14 mouse cellular contexts compared by ENCODE assay signal in genomic region chr5:134087211-134087610, GRCm38 (mm10). TPM values are rescaled to one million over a fixed set of nuclear protein-coding genes. Genes with fewer than 3 reads are reported as not detected.
DNase-seq lines count a peak whose midpoint lies in the region; ATAC-seq and TF ChIP-seq lines count a peak whose summit lies in the region.
"Had no signal": no experiment of that assay in that cellular context is flagged by ENCODE, and none has a peak within 500 bp of the region (broad histone marks: within the 10 kb centered on the region; RNA-seq: fewer than 3 reads in every experiment).

No protein-coding gene starts in this region.

- no peak overlapping the region for H3K27ac ChIP-seq in kidney, embryonic 16.5 days (ENCODE audit: low read length)
- no peak overlapping the region for H3K27ac ChIP-seq in heart, postnatal 0 days (ENCODE audit: low read depth)
- H3K27ac ChIP-seq: embryonic facial prominence, embryonic 15.5 days; limb, embryonic 10.5 days; liver, embryonic 14.5 days; midbrain, embryonic 13.5 days had no signal

- H3K4me1 ChIP-seq in kidney, embryonic 16.5 days (ENCODE audit: insufficient read depth, low read length), result no peaks in the 10 kb centered on the region
- H3K4me1 ChIP-seq in heart, postnatal 0 days (ENCODE audit: control insufficient read depth, insufficient read depth), result no peaks in the 10 kb centered on the region; the same call in 1 of the 2 replicates
- H3K4me1 ChIP-seq: embryonic facial prominence, embryonic 15.5 days; limb, embryonic 10.5 days; midbrain, embryonic 13.5 days had no signal

- H3K4me3 ChIP-seq in kidney, embryonic 16.5 days (ENCODE audit: low read length), result no peak overlapping the region
- no peak overlapping the region for H3K4me3 ChIP-seq in heart, postnatal 0 days (ENCODE audit: low read depth, low read length)
- H3K4me3 ChIP-seq: embryonic facial prominence, embryonic 15.5 days; limb, embryonic 10.5 days; midbrain, embryonic 13.5 days had no signal

- H3K9ac ChIP-seq in kidney, embryonic 16.5 days (replicated peaks; ENCODE audit: low read length), result no peak overlapping the region
- H3K9ac ChIP-seq in heart, postnatal 0 days (replicated peaks; ENCODE audit: low read depth, low read length), result no peak overlapping the region
- H3K9ac ChIP-seq: embryonic facial prominence, embryonic 15.5 days; liver, embryonic 14.5 days; midbrain, embryonic 13.5 days had no signal

- H3K36me3 ChIP-seq in kidney, embryonic 16.5 days (ENCODE audit: insufficient read depth, low read length), result no peaks in the 10 kb centered on the region
- no peaks in the 10 kb centered on the region for H3K36me3 ChIP-seq in heart, postnatal 0 days (replicated peaks; ENCODE audit: control insufficient read depth, insufficient read depth, low read length)
- H3K36me3 ChIP-seq: embryonic facial prominence, embryonic 15.5 days; limb, embryonic 10.5 days; midbrain, embryonic 13.5 days had no signal

- H3K9me3 ChIP-seq in kidney, embryonic 16.5 days (ENCODE audit: low read length), result no peaks in the 10 kb centered on the region
- H3K9me3 ChIP-seq in heart, postnatal 0 days (replicated peaks; ENCODE audit: control insufficient read depth, low read length), result no peaks in the 10 kb centered on the region
- H3K9me3 ChIP-seq: embryonic facial prominence, embryonic 15.5 days; limb, embryonic 10.5 days had no signal

- 74% methylated on average over 5 of the region's 5 CpGs for whole genome bisulfite sequencing in kidney, embryonic 16.5 days
- WGBS in heart, postnatal 0 days, result 32% methylated on average over 5 of the region's 5 CpGs

- no peak for TF ChIP-seq EP300 in heart, postnatal 0 days (IDR thresholded peaks at IDR 0.05; ENCODE audit: low read depth)

- no peak overlapping the region for H3K4me2 ChIP-seq in kidney, embryonic 16.5 days (replicated peaks; ENCODE audit: low read depth, low read length)
- H3K4me2 ChIP-seq in heart, postnatal 0 days (ENCODE audit: low read depth, low read length), result no peak overlapping the region
- H3K4me2 ChIP-seq: embryonic facial prominence, embryonic 15.5 days; midbrain, embryonic 13.5 days had no signal

- no peak for DNase-seq in frontal cortex, postnatal 25 days (ENCODE audit: low spot score in 2 of 2)
- peak; percentile 43 for DNase-seq in kidney, adult 18-20 months
- DNase-seq in heart, postnatal 0 days (ENCODE audit: low spot score), result no peak
- DNase-seq in telencephalon, adult 2 months (ENCODE audit: low read depth, low spot score), result peak; percentile 38
- DNase-seq in right cerebral cortex, postnatal 4 days, result no peak
- DNase-seq: adrenal gland, postnatal 25 days had no signal

- no peaks in the 10 kb centered on the region for H3K27me3 ChIP-seq in kidney, embryonic 16.5 days (ENCODE audit: insufficient read depth, low read length)
- H3K27me3 ChIP-seq in heart, postnatal 0 days (ENCODE audit: control insufficient read depth, insufficient read depth, low read length), result no peaks in the 10 kb centered on the region
- H3K27me3 ChIP-seq: embryonic facial prominence, embryonic 15.5 days had no signal

- ATAC-seq in frontal cortex, adult (ENCODE audit: low TSS enrichment), result peak; percentile 65
- no peak for ATAC-seq in kidney, embryonic 16.5 days (ENCODE audit: low FRiP score, low TSS enrichment)
- ATAC-seq in heart, postnatal 0 days (ENCODE audit: insufficient read depth, low read depth), result 0 out of 2 replicates have a peak, but pooled peaks have one; percentile 30
- ATAC-seq in inflammation-experienced regulatory T-cells, adult 6 months, result no peak
- ATAC-seq: forebrain, embryonic 16.5 days; midbrain, embryonic 13.5 days had no signal

- TF ChIP-seq CTCF in heart, postnatal 0 days (IDR thresholded peaks at IDR 0.05; ENCODE audit: low read depth), result no peak

RNA-seq across cellular contexts. Expression of gene Castor2, which starts 12.3 kb away (rescaled TPM):
- 14.0 and 15.2 TPM in 2 replicates for polyA plus RNA-seq in kidney, embryonic 16.5 days (2015; fragmentation: Nextera tagmentation; extraction: Ambion mirVana)
- 3.9 and 6.3 TPM in 2 replicates for total RNA-seq in heart, postnatal 0 days (2014; rRNA removed; ENCODE audit: low replicate concordance)
- 5.2 and 5.5 TPM in 2 replicates for polyA plus RNA-seq in heart, postnatal 0 days (2015; fragmentation: Nextera tagmentation; extraction: Ambion mirVana)
- 1 to 10 TPM; 1.6 to 6.5 (median 5.4) TPM for polyA plus RNA-seq in inflammation-experienced regulatory T-cells, adult 6 months (2017; shearing (Covaris generic))

Comparison
In these comparisons a context has a peak if more than half of its experiments do, and no peak if none do; other contexts are left out.
1. ATAC-seq: peak in frontal cortex, adult (single experiment) and heart, postnatal 0 days (single experiment); none in kidney, embryonic 16.5 days (single experiment) and inflammation-experienced regulatory T-cells, adult 6 months (single experiment).
2. DNase-seq: peak in kidney, adult 18-20 months (single experiment) and telencephalon, adult 2 months (single experiment); none in frontal cortex, postnatal 25 days (0 of 2), heart, postnatal 0 days (single experiment) and right cerebral cortex, postnatal 4 days (single experiment).